23 mouse cellular contexts compared by ENCODE assay signal in the genomic region with DNA sequence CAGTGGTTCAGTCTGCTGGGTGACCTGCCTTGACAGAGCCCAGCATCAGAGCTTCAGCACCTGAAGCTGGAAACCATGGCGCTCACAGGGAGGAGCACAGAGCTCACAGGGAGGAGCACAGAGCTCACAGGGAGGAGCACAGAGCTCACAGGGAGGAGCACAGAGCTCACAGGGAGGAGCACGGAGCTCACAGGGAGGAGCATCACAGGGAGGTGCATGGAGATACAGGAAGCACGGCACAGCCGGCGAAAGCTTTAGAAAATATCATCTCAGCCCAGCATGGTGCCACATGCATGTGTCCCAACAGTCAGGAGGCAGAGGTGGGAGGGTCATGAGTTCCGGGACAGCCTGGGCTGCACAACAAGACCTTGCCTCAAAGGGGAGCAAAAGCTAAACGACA.
"Had no signal": no experiment of that assay in that cellular context is flagged by ENCODE, and none has a peak within 500 bp of the region (broad histone marks: within the 10 kb centered on the region; RNA-seq: fewer than 3 reads in every experiment).

No protein-coding gene starts in this region.

- ATAC-seq: hindbrain, embryonic 16.5 days; inflammation-experienced regulatory T-cells, adult 6 months; intestine, embryonic 15.5 days; intestine, postnatal 0 days had no signal

- H3K36me3 ChIP-seq: intestine, embryonic 15.5 days; limb, embryonic 10.5 days; limb, embryonic 12.5 days; liver, embryonic 13.5 days had no signal

- H3K9me3 ChIP-seq: intestine, embryonic 15.5 days; limb, embryonic 10.5 days; limb, embryonic 12.5 days; liver, embryonic 13.5 days had no signal

- DNase-seq: gastrocnemius, postnatal 14 days; gastrocnemius, postnatal 36 days; heart, adult 11 months; heart, adult 2 months; heart, postnatal 10 days; heart, postnatal 4 days; kidney, adult 18-20 months; kidney, adult 8-10 months; kidney, postnatal 10 days; kidney, postnatal 25 days; kidney, postnatal 4 days; liver; liver, embryonic 13.5 days had no signal

- H3K4me2 ChIP-seq: heart, embryonic 11.5 days; hindbrain, embryonic 14.5 days; intestine, embryonic 15.5 days; limb, embryonic 12.5 days; liver, embryonic 11.5 days; liver, embryonic 13.5 days had no signal

- H3K27me3 ChIP-seq: intestine, embryonic 15.5 days; limb, embryonic 12.5 days; liver, embryonic 13.5 days had no signal

- H3K27ac ChIP-seq: hindbrain, embryonic 14.5 days; left cerebral cortex, adult 2 months; liver, embryonic 13.5 days had no signal

- H3K4me3 ChIP-seq: heart, adult 2 months; intestine, embryonic 15.5 days; left cerebral cortex, adult 2 months; limb, embryonic 10.5 days; limb, embryonic 12.5 days; liver, embryonic 13.5 days had no signal

- H3K9ac ChIP-seq: hindbrain, embryonic 14.5 days; intestine, embryonic 15.5 days; limb, embryonic 12.5 days; liver, embryonic 13.5 days had no signal
